ENCODE assay signal across 17 mouse cellular contexts in the genomic region with DNA sequence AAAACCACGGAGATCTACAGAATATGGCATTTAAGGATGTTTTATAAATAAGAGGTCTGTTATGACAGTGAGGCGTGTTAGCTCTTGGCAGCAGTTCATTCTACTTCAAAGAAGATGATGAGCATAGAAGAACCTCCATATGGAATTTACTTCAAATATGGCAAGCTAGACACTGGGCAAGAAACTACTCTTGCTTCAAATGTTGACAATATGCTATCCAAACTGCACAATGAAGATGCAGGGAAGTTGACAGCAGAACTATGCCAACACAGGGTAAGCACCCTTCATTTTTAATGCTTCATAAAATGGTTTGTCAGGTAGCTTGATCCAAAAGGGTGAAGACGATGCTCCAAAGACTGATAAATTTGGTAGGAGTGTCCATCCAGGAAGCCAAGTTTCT.
"Had no signal": no experiment of that assay in that cellular context is flagged by ENCODE, and none has a peak within 500 bp of the region (broad histone marks: within the 10 kb centered on the region; RNA-seq: fewer than 3 reads in every experiment).

No protein-coding gene starts in this region.

- H3K27me3 ChIP-seq: lung, embryonic 15.5 days; megakaryocyte, embryonic 14.5 days; midbrain, embryonic 13.5 days; midbrain, embryonic 15.5 days; neural tube, embryonic 12.5 days; stomach, embryonic 15.5 days had no signal

- H3K9ac ChIP-seq: liver, postnatal 0 days; lung, embryonic 15.5 days; midbrain, embryonic 13.5 days; midbrain, embryonic 15.5 days; neural tube, embryonic 12.5 days; stomach, embryonic 15.5 days had no signal

- DNase-seq: liver, postnatal 0 days; lung, postnatal 14 days; lung, postnatal 36 days; right cerebral cortex, postnatal 14 days; thymus, adult 2 months; thymus, postnatal 25 days; thymus, postnatal 4 days had no signal

- H3K4me3 ChIP-seq: lung, embryonic 15.5 days; megakaryocyte, embryonic 14.5 days; midbrain, embryonic 13.5 days; midbrain, embryonic 15.5 days; neural tube, embryonic 12.5 days; stomach, embryonic 15.5 days had no signal

- ATAC-seq: liver, postnatal 0 days; lung, postnatal 0 days; midbrain, embryonic 13.5 days; midbrain, embryonic 15.5 days had no signal

- H3K27ac ChIP-seq: lung, embryonic 15.5 days; macrophage; midbrain, embryonic 13.5 days; midbrain, embryonic 15.5 days; neural tube, embryonic 12.5 days; stomach, embryonic 15.5 days; stomach, postnatal 0 days had no signal

- H3K4me1 ChIP-seq: lung, embryonic 15.5 days; megakaryocyte, embryonic 14.5 days; midbrain, embryonic 13.5 days; midbrain, embryonic 15.5 days; neural tube, embryonic 12.5 days; stomach, embryonic 15.5 days had no signal

- H3K9me3 ChIP-seq: lung, embryonic 15.5 days; midbrain, embryonic 13.5 days; midbrain, embryonic 15.5 days; neural tube, embryonic 12.5 days; stomach, embryonic 15.5 days had no signal

- H3K36me3 ChIP-seq: lung, embryonic 15.5 days; midbrain, embryonic 13.5 days; midbrain, embryonic 15.5 days; neural tube, embryonic 12.5 days; stomach, embryonic 15.5 days had no signal

- H3K4me2 ChIP-seq: lung, embryonic 15.5 days; midbrain, embryonic 11.5 days; midbrain, embryonic 13.5 days; midbrain, embryonic 15.5 days; neural tube, embryonic 12.5 days; stomach, embryonic 15.5 days had no signal
